Mouse (Mus musculus) megakaryocyte, embryonic 14.5 days (primary cell): ENCODE results near the gene Nenf.

Source experiments
- FLI1 ChIP-seq: IDR thresholded peaks from 2 replicates; pipeline ENCODE4 v1.6.1; 2012; ENCODE audit warnings: low read length, inconsistent platforms, mixed read lengths
- GATA1 ChIP-seq: IDR thresholded peaks from 3 replicates; pipeline ENCODE4 v1.6.1; 2012; ENCODE audit warnings: mixed read lengths, low read length, inconsistent platforms, borderline replicate concordance

DNA sequence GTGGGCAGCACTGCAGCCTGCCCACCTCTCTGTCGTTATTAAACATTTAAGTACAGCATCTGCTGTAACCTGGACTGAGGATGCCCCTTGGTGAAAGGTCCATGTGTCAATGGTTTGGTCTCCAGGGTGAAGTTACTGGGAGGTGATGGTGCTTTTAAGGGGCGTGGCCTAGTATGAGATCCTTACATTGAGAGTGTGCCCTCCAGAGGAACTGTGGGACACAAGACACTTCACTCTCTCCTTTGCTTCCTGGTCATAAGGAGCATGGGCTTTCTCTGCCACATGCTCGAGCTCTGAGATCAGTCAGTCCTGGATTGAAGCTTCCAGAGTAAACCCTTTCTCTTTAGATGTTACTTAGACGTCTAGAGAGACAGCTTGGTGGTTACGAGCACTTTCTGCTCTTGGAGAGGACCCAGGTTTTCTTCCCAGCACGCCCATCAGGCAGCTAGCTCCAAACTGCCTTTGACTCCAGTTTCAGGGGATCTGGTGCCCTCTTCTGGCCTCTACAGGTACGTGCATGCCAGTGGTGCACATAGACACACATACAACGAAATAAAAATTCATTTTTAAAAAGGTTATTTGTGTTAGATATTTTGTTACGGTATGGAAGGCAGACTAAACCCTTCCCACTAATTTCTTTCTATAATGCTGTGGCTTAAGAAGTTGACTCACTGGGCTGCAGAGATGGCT lies 10.1 kb downstream of the Nenf start:
- TF ChIP-seq GATA1 = no peak
- TF ChIP-seq FLI1 = no peak
